Mouse (Mus musculus) stomach, embryonic 16.5 days (tissue): ENCODE results near the gene Pla2g2f. TPM values are rescaled to one million over a fixed set of nuclear protein-coding genes. Genes with fewer than 3 reads are reported as not detected.

Source experiments
- ATAC-seq: fragments of 200-750 bp; cut with Nextera tagmentation; 2 replicates; pipeline ENCODE4 v1.8.0; 2017; ENCODE audit warnings: moderate number of reproducible peaks, moderate TSS enrichment; ENCODE audit not compliant: insufficient read depth, low FRiP score
- H3K27ac ChIP-seq: fragments of 300-500 bp; sonication (generic); 2 replicates; pipeline ENCODE4 v1.5.1; 2014; ENCODE audit warnings: low read length
- H3K27me3 ChIP-seq: fragments of 300-500 bp; sonication (generic); 2 replicates; pipeline ENCODE4 v1.6.1; 2014; ENCODE audit warnings: low read length, control low read depth, mixed read lengths; ENCODE audit not compliant: control insufficient read depth, insufficient read depth
- H3K36me3 ChIP-seq: fragments of 300-500 bp; sonication (generic); 2 replicates; pipeline ENCODE4 v1.6.1; 2014; ENCODE audit warnings: low read length; ENCODE audit not compliant: control insufficient read depth, insufficient read depth
- H3K4me1 ChIP-seq: fragments of 300-500 bp; sonication (generic); 2 replicates; pipeline ENCODE4 v1.6.1; 2014; ENCODE audit warnings: low read length, control low read depth, mixed read lengths; ENCODE audit not compliant: control insufficient read depth, insufficient read depth
- H3K4me2 ChIP-seq: fragments of 300-500 bp; sonication (generic); 2 replicates; pipeline ENCODE4 v1.6.1; 2014; ENCODE audit warnings: low read depth, low read length, mixed read lengths
- H3K4me3 ChIP-seq: fragments of 300-500 bp; sonication (generic); replicated peaks from 2 replicates; pipeline ENCODE4 v1.5.1; 2014; ENCODE audit warnings: mild to moderate bottlenecking, low read length
- H3K9ac ChIP-seq: fragments of 300-500 bp; sonication (generic); 2 replicates; pipeline ENCODE4 v1.6.1; 2014; ENCODE audit warnings: low read length
- H3K9me3 ChIP-seq: fragments of 300-500 bp; sonication (generic); replicated peaks from 2 replicates; pipeline ENCODE4 v1.6.1; 2016; ENCODE audit warnings: low read length, control low read depth; ENCODE audit not compliant: control insufficient read depth
- WGBS: fragments of 180-500 bp; shearing (Covaris S2); extraction: QIAGEN DNeasy Blood & Tissue Kit; methylation state at CpG from one replicate; pipeline ENCODE4 v1.1.7; 2014; 5-methylcytosine and 5-hydroxymethylcytosine counted together
- polyA plus RNA-seq: library from polyadenylated mRNA; unstranded; fragments of >200 nt; fragmentation: Nextera tagmentation; extraction: Ambion mirVana; gene quantifications from 2 replicates; pipeline ENCODE4 v1.2.1, GENCODE M21; 2015

Pla2g2f gene
- polyA plus RNA-seq, 1 experiment from 2014 or later: 2.0 TPM

DNA sequence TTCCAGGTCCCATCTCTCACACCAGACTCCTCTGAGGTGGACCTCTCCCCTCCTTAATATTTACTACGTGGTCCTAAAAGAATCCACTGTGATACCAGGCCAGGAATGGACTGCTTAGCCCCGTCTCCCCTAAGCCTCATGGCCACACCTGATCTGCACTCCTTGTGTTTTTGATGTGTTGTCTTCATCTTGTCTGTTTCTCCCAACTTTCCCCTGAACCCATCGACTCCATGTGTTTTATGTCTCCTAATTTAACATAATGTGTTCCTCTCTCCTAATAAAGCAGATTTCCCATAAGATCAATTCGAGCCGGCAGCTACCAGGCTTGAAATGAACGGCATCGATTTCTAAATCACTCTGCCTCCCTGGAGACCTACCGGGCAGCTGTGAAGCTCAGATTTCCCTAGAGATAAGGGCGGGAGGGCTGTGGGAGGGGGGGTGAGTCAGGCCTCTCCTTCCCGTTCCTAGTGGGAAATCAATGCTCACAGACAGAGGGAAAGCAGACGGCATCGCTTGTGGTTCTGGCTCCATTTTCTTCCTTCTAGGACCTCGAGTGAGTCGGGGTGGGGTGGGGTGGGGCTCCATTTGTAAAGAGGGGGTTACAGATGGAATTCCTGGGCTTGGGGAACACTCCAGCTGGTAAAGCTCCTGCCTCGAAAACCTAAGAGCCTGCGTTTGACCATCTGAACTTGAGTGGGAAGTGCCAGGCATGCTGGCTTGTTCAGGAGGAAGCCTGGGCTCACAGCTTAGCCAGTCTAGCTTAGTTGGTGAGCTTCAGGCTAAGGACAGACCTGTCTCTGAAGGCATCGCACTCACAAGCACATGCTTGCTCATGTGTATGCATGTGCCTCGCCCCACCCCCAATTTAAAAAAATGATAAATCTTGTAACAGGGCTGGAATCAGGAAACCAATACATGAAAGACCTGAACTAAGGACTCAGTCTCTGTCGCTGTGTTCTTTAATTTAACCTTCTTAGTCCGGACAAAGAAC is 20.3 kb upstream of the Pla2g2f start:
- no peak overlapping the region for H3K4me2 ChIP-seq
- H3K27ac ChIP-seq: no peak overlapping the region
- H3K4me3 ChIP-seq: no peak overlapping the region
- 0 out of 2 replicates have a peak overlapping the region, but pooled peaks have one; percentile 36 for H3K9ac ChIP-seq
- no peaks in the 10 kb centered on the region for H3K4me1 ChIP-seq
- H3K36me3 ChIP-seq: no peaks in the 10 kb centered on the region
- no peak for ATAC-seq
- H3K9me3 ChIP-seq: no peaks in the 10 kb centered on the region
- no peaks in the 10 kb centered on the region for H3K27me3 ChIP-seq
- WGBS: 33% methylated on average over 20 of the region's 20 CpGs

GRCm38 (mm10) chr4:138775435-138775834 is 18.0 kb upstream of the Pla2g2f start, which contains the start of gene Pla2g2d:
Gene Pla2g2d (plus strand): TSS chr4:138775735.
- Histone ChIP-seq H3K36me3 (no peaks in the 10 kb centered on the region), H3K27me3 (no peaks in the 10 kb centered on the region), H3K9me3 (no peaks in the 10 kb centered on the region), H3K4me3 (no peak within 1 kb of the TSS), H3K4me2 (no peak within 1 kb of the TSS), H3K9ac (no peak within 1 kb of the TSS), H3K27ac (no peak within 1 kb of the TSS), H3K4me1 (peaks cover 2% of the 10 kb centered on the region; the same call in 1 of the 2 replicates)
- ATAC-seq: no peak
- 78% methylated on average over 6 of the region's 6 CpGs for WGBS

DNA sequence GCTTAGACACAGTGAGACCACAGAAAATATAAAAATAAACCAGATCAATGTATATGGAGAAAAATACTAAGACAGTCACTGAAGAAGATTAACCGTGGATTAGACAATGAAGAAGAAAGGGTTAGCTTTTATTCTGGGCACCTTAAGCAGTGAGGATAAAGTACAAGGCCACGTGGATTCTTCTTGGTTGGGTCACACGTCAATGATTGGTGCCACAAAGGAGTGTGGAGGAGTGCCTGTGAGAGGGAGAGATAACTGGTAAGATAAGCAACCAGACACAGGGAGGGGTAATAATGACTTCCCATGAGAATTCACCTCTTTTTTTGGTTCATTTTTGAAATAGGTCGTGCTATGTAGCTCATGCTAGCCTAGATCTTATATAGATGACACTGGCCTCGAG is 15.0 kb upstream of the Pla2g2f start:
- no peak overlapping the region for H3K27ac ChIP-seq

GRCm38 (mm10) chr4:138771970-138772369 is 14.5 kb upstream of the Pla2g2f start:
- Histone ChIP-seq H3K27me3 (no peaks in the 10 kb centered on the region), H3K4me2 (peak overlapping the region; percentile 1; the same call in 1 of the 2 replicates)
- WGBS: 57% methylated on average over 10 of the region's 10 CpGs

More for the DNA sequence above, 15.0 kb upstream of the Pla2g2f start:
- Histone ChIP-seq H3K9me3 (no peaks in the 10 kb centered on the region), H3K4me2 (no peak overlapping the region), H3K4me3 (no peak overlapping the region), H3K36me3 (no peaks in the 10 kb centered on the region), H3K27me3 (no peaks in the 10 kb centered on the region), H3K9ac (no peak overlapping the region), H3K4me1 (peaks cover 2% of the 10 kb centered on the region; the same call in 1 of the 2 replicates)
- ATAC-seq: no peak
- 70% methylated on average over 5 of the region's 5 CpGs for WGBS

DNA sequence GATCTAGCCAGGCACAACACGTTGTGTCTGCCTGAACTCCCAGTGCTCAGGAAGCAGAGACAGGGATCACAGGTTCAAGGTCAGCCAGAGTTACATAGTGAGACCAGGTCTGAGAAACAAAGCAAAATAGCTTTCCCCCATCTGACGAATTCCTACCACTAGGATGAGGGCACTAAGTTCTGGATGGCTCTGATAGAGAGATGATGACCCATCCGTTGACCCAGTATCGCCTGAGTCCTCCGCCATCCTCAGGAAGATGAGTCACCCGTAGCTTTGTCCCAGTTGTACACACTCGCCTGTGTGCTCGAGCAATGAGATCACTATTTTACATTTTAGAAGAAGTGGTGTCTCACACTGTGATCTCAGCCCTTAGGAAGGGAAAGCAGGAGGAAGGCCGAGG is 4.8 kb upstream of the Pla2g2f start:
- ATAC-seq: no peak
- 73% methylated on average over 9 of the region's 9 CpGs for WGBS
- H3K27ac ChIP-seq: no peak overlapping the region

More at GRCm38 (mm10) chr4:138771970-138772369, 14.5 kb upstream of the Pla2g2f start:
- ATAC-seq: peak; percentile 83
- H3K27ac ChIP-seq: peak overlapping the region; percentile 25; the same call in 1 of the 2 replicates
- no peak overlapping the region for H3K4me3 ChIP-seq
- no peaks in the 10 kb centered on the region for H3K36me3 ChIP-seq
- no peak overlapping the region for H3K9ac ChIP-seq
- peaks cover 2% of the 10 kb centered on the region; the same call in 1 of the 2 replicates for H3K4me1 ChIP-seq
- no peaks in the 10 kb centered on the region for H3K9me3 ChIP-seq

GRCm38 (mm10) chr4:138755983-138756382 is 1.4 kb downstream of the Pla2g2f start:
- no peak overlapping the region for H3K4me2 ChIP-seq
- H3K9ac ChIP-seq: no peak overlapping the region
- no peaks in the 10 kb centered on the region for H3K36me3 ChIP-seq
- no peak overlapping the region for H3K4me3 ChIP-seq
- H3K9me3 ChIP-seq: no peaks in the 10 kb centered on the region
- peaks cover 5% of the 10 kb centered on the region; the same call in 1 of the 2 replicates for H3K4me1 ChIP-seq
- no peaks in the 10 kb centered on the region for H3K27me3 ChIP-seq
- WGBS: 76% methylated on average over 11 of the region's 11 CpGs
- ATAC-seq: no peak
- no peak overlapping the region for H3K27ac ChIP-seq

More for the DNA sequence above, 4.8 kb upstream of the Pla2g2f start:
- Histone ChIP-seq H3K36me3 (no peaks in the 10 kb centered on the region), H3K9ac (no peak overlapping the region), H3K4me1 (peaks cover 5% of the 10 kb centered on the region; the same call in 1 of the 2 replicates), H3K4me2 (no peak overlapping the region), H3K27me3 (no peaks in the 10 kb centered on the region), H3K9me3 (no peaks in the 10 kb centered on the region), H3K4me3 (no peak overlapping the region)

DNA sequence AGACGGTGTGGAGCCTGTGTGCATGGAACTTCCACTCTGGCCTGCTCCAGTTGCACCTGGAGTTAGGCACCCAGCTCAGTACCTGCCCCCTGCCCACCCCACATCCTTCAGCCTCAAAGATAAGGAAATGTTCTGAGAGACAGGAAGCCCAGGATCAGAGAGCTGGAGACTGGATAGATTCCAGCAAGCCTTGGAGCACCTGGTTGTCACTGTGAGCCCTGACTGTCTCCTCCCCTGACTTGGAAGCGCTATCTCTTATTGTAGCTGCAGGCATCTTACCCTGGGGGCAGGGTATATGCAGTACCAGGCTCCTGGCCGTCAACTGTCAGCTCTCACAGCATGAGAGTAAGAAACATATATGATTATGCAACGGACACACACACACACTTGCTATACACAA is 2.0 kb downstream of the Pla2g2f start:
- Histone ChIP-seq H3K27ac (no peak overlapping the region), H3K4me1 (peaks cover 4% of the 10 kb centered on the region; the same call in 1 of the 2 replicates), H3K4me3 (no peak overlapping the region), H3K4me2 (no peak overlapping the region), H3K9ac (no peak overlapping the region), H3K27me3 (no peaks in the 10 kb centered on the region), H3K9me3 (no peaks in the 10 kb centered on the region), H3K36me3 (no peaks in the 10 kb centered on the region)
- no peak for ATAC-seq
- WGBS: 72% methylated on average over 4 of the region's 4 CpGs

DNA sequence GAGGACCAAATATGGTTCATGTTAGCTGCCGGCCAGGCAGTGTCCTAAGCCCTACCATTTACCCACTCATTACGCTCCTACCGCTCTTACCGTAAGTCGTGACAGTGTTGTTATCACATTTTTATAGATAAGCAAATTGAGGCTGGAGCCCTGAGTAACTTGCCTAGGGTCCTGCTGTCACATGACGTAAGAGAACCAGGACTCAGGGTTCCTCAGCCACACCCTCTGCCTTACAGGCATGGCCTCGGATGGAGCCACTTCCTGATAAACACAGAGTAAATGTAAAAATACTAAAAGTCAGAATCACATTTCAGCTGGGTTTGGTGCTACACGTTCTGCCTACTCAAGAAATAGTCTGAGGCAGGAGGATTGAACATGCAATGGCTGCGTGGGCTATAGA is 3.0 kb downstream of the Pla2g2f start:
- WGBS: 63% methylated on average over 9 of the region's 9 CpGs
- H3K36me3 ChIP-seq: no peaks in the 10 kb centered on the region
- no peaks in the 10 kb centered on the region for H3K27me3 ChIP-seq
- no peaks in the 10 kb centered on the region for H3K9me3 ChIP-seq
- H3K9ac ChIP-seq: no peak overlapping the region
- no peaks in the 10 kb centered on the region for H3K4me1 ChIP-seq
- no peak overlapping the region for H3K4me3 ChIP-seq
- no peak for ATAC-seq
- no peak overlapping the region for H3K4me2 ChIP-seq
- H3K27ac ChIP-seq: no peak overlapping the region

DNA sequence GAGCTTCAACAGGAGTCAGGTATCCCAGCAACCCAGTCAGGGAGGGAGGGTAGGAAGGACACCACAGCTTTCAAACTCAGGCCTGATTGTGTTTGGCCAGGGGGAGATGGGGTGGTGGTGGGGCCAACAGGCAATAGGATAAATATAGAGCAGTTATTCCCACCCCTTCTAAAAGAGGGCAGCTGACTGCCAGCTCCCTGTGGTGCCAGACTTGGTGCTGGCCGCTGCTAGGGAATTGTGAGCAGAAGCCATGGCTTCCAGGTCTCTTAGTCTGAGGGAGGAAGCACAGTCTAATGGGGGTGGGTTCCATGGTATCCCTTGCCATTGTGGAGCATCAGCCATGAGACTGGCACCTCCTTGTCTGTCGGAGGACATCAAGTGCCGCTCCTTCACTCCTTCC is 3.8 kb downstream of the Pla2g2f start:
- Histone ChIP-seq H3K27ac (no peak overlapping the region), H3K4me2 (no peak overlapping the region), H3K9ac (no peak overlapping the region), H3K36me3 (no peaks in the 10 kb centered on the region), H3K4me3 (no peak overlapping the region), H3K27me3 (no peaks in the 10 kb centered on the region), H3K9me3 (no peaks in the 10 kb centered on the region), H3K4me1 (no peaks in the 10 kb centered on the region)
- 85% methylated on average over 3 of the region's 3 CpGs for WGBS
- no peak for ATAC-seq
